Mouse (Mus musculus) gastrocnemius, postnatal 14 days (tissue): Measurements from ENCODE around the gene 3110009E18Rik. TPM values are rescaled to one million over a fixed set of nuclear protein-coding genes. Genes with fewer than 3 reads are reported as not detected.

Experiments
- DNase-seq: peaks from one replicate; pipeline ENCODE4 v3.0.0; 2021; ENCODE audit warnings: mixed read lengths
- intact Hi-C: fragments of 180-260 bp; cut with DNase I; formaldehyde crosslinking; loops from one replicate; pipeline ENCODE4 v1.15.1; 2025; ENCODE audit warnings: low total_unique reads
- total RNA-seq, 2 experiments: library from RNA; stranded (reverse); gene quantifications; 2 replicates each; pipeline ENCODE4 v1.2.3; 2021

3110009E18Rik gene
- total RNA-seq, 2 experiments from 2014 or later: 4.1 to 5.4 TPM

GRCm38 (mm10) chr1:120099483-120099882 is 21.5 kb upstream of the 3110009E18Rik start:
- DNase-seq: no peak
- intact Hi-C loops: no loop called here

DNA sequence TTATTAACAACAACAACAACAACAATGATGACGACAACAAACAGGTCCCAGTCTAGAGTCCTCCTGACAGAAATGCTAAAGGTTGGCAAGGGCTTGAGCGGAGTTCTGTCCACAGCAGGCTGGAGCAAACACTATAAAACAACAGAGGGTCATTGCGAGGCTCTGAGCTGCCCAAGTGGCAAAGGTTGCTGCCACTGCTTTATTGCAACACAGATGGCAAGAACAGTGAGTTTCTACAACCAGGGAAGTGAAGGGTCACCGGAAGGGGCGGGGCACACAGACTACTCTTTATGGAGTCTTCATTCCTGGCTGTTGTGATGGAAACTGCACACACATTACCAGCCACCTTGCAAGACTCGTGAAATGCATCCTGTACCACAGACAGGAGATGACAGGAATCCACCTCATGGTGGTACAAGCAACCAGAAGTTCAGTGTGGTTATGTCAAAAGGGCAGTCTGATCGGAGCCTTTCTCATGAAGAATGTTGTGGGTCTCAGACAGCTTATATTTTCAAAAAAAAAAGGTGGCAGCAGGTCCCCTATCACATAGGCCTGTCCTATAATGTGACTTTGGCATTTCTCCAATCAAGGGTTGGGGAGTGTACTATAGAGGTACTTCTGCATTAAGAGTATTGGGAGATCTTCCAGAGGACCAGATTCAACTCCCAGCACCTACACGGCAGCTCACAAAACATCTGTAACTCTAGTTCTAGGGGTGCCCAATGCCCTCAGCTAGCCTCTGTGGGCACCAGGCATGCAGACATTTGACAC is 20.3 kb upstream of the 3110009E18Rik start:
- no peak for DNase-seq
- intact Hi-C loops: loop anchor here (5.0 kb wide), 1 partner anchor 52 kb away; no protein-coding TSS in a partner anchor

GRCm38 (mm10) chr1:120101227-120101609 is 19.8 kb upstream of the 3110009E18Rik start:
- intact Hi-C loops: loop anchor here (5.0 kb wide), 1 partner anchor 51 kb away; no protein-coding TSS in a partner anchor
- no peak for DNase-seq

DNA sequence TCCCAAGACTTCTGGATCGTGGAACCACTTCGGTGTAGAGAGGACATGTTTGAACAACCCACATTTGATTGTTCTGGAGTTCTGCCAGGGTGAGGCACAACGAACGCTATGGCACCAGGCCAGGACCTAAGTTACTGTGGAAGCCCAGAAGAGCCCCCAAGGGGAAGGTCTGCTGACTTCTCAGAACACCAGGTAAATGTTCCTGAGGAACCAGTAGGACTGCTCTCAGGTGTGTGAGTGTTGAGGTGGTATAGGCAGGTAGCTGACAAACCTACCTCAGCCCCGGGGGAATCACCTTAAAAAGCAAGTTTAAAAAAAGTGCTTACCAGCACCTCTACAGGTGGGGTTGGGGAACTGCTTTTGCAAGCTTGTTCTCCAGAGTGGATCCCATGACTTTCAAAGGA is 15.4 kb upstream of the 3110009E18Rik start:
- intact Hi-C loops: no loop called here
- DNase-seq: no peak

DNA sequence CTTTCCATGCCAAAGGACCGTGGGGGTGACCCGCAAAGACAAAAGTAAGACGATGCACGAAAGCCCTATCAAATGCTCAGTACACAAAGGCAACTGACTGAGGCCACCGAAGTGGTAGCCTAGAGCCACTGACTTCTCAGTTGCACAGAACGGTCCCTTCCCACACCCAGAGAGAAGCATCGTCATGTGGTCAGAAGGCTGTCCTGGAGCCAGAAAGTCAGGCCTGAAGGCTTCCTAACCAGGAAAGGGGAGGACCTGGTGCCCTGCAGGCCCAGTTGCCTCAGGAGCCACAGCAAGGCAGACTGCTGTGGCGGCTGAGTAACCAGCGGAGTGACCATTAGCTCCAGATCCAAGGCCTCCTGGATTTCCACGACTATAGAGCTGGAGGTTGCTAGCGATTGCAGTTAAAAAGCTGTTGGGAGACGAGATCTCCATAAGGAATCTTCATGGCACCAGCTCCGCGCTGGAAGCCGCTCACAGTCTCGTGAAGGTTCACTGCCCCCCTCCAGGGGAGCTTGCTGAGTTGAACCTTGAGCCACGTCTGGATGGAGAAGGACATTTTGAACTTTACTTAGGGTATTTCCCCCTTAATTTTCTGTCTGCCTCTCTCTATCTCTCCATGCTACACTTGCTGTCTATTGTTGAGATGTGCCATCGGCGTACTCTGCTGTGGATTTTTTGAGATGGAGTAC is 11.1 kb upstream of the 3110009E18Rik start:
- intact Hi-C loops: no loop called here
- no peak for DNase-seq

GRCm38 (mm10) chr1:120111766-120112165 is 9.2 kb upstream of the 3110009E18Rik start:
- DNase-seq: no peak
- intact Hi-C loops: no loop called here

DNA sequence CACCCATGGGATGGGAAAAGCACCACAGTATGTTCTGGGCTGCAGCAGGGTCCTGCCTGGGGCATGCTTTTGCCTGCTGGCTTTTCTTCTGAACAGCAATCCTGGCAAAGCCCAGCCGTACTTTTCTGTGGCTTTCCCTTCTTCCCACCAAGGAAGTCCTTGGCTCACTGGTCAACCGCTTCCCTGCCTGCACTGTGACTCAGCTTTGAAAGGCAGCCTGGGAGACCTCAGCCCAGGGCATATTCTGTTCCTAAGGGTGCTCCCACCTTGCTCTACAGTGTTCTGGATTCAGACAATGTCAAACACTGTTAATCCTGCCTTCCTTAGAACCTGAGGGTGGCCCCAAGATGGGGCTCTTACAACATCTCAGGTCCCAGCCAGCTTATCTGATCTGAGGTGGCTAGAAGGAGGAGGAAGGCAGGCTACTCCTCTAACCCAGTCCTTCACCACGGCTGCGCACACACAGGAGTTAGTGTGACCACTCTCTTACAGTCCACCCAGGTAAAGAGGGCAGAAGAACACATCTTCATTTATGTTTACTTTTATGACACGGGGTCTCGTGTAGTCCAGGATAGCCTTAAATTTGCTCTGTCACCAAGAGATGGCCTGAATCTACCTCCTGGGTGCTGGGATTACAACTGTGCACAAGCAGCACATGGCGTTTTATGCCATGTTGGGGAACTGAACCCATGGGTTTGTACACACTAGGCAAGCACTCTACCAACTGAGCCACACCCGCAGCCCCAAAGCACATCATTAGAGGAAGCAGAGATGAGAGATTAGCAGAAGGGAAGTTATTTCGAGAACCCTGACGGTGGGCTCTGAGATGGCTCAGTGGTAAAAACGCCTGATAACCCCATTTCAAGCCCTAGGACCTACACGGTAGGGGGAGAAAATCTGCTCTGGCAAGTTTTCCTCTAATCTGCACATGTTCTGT is 8.5 kb upstream of the 3110009E18Rik start:
- no peak for DNase-seq
- intact Hi-C loops: no loop called here

DNA sequence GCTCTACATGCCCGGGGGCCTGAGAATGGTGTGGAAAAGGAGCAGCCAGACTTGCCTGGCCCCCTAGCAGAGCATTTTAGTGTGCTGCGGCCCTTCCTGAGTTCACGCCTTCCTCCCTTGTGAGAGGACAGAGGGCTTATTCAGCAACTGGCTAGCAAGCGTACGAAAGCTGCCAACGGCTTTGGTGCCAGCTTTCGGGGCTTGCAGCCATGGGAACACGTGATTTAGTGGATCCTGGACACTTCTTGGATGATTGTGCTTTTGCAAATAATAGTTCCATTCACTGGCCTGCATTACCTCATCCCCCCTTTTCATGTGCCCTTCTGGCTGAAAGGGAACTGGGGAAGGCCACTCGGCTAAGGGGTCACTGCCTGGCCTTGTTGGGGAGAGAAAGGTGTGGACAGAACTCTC is 5.3 kb upstream of the 3110009E18Rik start:
- DNase-seq: peak; percentile 65
- intact Hi-C loops: no loop called here

DNA sequence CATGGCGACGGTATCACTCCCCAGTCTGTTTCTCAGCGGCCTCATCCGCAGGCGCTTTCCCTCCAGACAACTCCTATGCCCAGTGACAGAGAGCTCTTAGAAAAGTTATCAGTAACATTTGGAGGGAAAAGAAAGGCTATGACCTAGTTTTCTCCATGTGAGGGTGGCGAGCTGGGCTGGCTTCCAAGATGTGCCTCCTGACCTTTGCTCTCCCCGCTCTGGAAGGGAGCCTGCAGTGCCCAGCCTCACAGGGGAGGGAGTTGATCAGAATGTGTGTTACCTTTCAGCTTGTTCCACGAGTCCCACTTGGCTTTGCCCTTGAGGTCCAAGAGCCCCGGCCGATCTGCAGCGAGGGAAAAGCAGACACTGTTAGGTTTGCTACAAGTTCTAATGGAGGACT is 4.9 kb upstream of the 3110009E18Rik start:
- intact Hi-C loops: no loop called here
- no peak for DNase-seq

DNA sequence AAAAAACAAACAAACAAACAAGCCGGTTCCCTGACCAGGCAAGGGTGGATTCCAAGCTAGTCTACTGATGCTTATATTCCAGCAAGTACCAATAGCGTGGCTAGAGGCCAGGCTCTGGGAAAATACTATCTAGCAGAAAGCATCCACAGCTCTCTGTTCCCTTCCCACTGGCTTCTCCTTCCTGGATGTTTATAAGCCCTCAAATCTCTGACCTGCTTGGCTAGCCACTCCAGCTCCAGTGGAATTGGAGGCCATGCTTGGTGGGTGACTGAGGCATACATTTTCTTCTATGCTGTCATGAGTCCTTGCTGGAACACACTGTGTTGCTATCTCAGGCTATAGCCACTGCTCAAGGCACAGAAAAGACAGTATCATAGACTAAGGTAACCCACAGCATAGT is 2.1 kb upstream of the 3110009E18Rik start:
- intact Hi-C loops: no loop called here
- DNase-seq: no peak

DNA sequence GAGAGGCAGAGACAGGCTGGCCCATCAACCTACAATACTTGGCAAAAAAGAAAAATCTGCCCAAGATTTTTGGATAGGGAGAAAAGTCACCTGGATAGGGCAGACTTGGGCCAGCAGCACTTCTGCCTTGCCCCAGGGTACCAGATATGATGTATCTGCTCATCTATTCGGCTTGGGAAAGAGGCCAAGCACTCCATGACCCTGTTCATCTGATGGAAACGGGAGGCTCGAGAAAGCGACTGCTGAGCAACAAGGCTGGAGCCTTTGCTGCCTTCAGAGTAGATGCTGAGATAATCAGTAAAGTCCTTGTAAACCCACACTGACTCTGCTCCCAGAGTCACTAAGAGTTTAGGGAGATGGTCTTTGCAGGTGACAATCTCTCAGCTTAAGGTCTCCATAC is 1.6 kb upstream of the 3110009E18Rik start:
- intact Hi-C loops: no loop called here
- DNase-seq: no peak

GRCm38 (mm10) chr1:120120141-120120968 is 632 bp upstream of the 3110009E18Rik start:
- peak; percentile 38 for DNase-seq
- intact Hi-C loops: no loop called here

GRCm38 (mm10) chr1:120121930-120122530 is 1.0 kb downstream of the 3110009E18Rik start:
- no peak for DNase-seq
- intact Hi-C loops: no loop called here

DNA sequence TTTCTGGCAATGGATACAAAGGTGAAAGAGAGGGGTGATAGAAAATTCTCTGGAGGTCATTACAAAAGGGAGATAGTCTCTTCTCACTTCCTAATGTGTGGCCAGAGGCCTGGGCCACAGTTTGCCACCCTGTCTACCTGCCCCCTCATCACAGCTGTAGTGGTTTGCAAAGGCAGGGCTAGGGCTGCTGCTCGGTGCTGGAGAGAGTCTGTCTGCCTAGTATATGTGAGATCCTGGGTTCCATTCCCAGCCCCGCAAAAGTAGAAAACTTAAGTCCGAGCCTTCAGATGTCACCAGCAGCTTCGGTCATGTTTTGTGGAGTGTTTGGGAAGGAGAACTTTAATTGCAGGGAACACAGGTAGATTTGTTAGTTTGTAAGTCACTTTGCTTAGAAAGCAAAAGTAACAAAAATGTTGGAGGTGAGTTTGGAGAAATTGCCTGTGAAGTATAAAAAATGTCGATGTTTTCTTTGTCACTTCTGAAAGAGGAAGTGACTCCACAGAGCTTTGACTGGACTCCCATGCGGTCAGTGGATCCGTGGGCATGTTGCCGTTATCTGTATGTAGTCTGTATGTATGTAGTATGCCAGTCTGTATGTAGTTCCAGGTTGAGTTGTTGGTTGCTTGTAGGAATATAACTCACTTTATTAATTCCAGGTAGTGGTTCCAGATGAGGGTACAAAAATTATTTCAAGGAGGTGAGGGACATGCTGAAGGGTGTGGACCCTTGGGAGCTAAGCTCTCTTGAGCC is 1.8 kb downstream of the 3110009E18Rik start:
- DNase-seq: no peak
- intact Hi-C loops: no loop called here

GRCm38 (mm10) chr1:120124839-120125238 is 3.9 kb downstream of the 3110009E18Rik start:
- intact Hi-C loops: no loop called here
- DNase-seq: no peak

DNA sequence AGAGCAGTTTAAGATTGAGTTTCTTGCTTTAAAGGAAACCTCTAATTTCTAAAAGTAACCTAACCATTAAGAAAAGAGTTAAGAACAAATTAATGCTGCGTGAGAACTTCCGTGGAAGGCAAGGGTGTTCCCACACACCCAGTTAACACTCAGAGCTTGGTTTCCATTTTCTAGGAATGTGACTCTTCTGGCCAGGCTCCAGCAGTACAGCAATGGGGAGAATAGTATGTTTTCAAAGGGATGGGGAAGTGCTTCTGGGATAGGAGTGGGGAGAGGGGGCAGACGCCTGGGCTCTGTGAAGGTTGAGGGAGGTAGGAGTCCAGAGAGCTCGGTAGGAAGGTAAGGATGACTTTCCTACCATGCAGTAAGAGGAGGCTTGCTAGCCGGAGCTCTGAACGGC is 4.5 kb downstream of the 3110009E18Rik start:
- intact Hi-C loops: no loop called here
- DNase-seq: no peak

DNA sequence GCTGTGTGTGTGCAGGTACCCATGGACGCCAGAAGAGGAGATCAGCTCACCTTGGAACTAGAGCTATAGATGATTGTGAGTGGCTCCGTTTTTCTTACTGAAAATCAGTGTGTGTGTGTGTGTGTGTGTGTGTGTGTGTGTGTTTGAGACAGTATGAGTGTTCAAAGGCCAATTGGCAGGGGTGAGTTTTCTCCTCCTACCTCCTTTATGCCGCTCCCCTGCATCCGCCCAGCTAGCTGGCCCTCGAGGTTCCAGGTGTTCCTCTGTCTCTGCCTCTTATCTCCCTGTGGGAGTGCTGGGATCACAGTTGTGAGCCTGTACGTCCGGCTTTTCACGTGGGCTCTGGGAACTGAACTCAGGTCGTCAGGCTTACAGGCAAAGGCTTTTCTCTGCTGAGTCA is 5.3 kb downstream of the 3110009E18Rik start:
- no peak for DNase-seq

DNA sequence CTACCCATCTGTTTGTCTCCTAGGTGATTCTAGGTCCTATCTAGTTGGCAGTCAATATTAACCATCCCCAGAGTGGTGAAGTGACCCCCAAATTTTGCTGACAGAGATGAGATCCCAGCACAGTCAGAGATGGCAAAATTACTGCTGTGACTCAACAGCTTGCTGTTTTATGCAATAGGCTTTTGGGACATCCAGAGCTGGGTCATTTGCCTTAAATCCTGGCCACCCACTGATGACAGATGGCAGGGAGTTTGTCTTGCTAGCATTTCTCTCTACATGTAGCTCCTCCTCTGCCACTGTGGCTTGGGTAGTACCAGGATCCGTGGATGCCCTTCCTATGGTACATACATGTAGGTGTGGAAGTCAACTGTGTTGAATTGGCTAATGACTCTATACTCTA is 11.4 kb downstream of the 3110009E18Rik start:
- DNase-seq: no peak
- intact Hi-C loops: no loop called here

More for the DNA sequence above, 5.3 kb downstream of the 3110009E18Rik start:
- intact Hi-C loops: no loop called here
